Comparison of ENCODE assay signal across 9 mouse cellular contexts in genomic region chr6:119544518-119544864, GRCm38 (mm10). TPM values are rescaled to one million over a fixed set of nuclear protein-coding genes. Genes with fewer than 3 reads are reported as not detected.
A peak's percentile ranks its signal among the peaks of the same experiment; 100 is the strongest.
DNase-seq lines count a peak whose midpoint lies in the region; ATAC-seq and TF ChIP-seq lines count a peak whose summit lies in the region.
"Had no signal": no experiment of that assay in that cellular context is flagged by ENCODE, and none has a peak within 500 bp of the region (broad histone marks: within the 10 kb centered on the region; RNA-seq: fewer than 3 reads in every experiment).

No protein-coding gene starts in this region.

- H3K27ac ChIP-seq in cerebellum, adult 2 months (ENCODE audit: insufficient read depth, low read length) = no peak overlapping the region
- no peak overlapping the region for H3K27ac ChIP-seq in hindbrain, embryonic 16.5 days (ENCODE audit: low read depth, low read length)
- no peak overlapping the region for H3K27ac ChIP-seq in midbrain, embryonic 13.5 days

- ATAC-seq in hindbrain, embryonic 16.5 days = no peak
- peak; percentile 28 for ATAC-seq in midbrain, embryonic 13.5 days

- H3K4me3 ChIP-seq in cerebellum, adult 2 months (replicated peaks; ENCODE audit: insufficient read depth, low read depth, low read length) = peak overlapping the region; percentile 32
- H3K4me3 ChIP-seq in hindbrain, embryonic 16.5 days (ENCODE audit: low read length) = peak overlapping the region; percentile 76
- peak overlapping the region; percentile 74 for H3K4me3 ChIP-seq in midbrain, embryonic 13.5 days (replicated peaks)

- peak overlapping the region; percentile 96 for H3K4me2 ChIP-seq in hindbrain, embryonic 16.5 days (ENCODE audit: low read length)
- peak overlapping the region; percentile 93 for H3K4me2 ChIP-seq in midbrain, embryonic 13.5 days (replicated peaks)

- no peaks in the 10 kb centered on the region for H3K27me3 ChIP-seq in cerebellum, adult 2 months (ENCODE audit: control insufficient read depth, insufficient read depth, low read length)
- peaks cover 7% of the 10 kb centered on the region; the same call in 1 of the 2 replicates for H3K27me3 ChIP-seq in hindbrain, embryonic 16.5 days (replicated peaks; ENCODE audit: control insufficient read depth, insufficient read depth, low read length)
- H3K27me3 ChIP-seq in midbrain, embryonic 13.5 days = peaks cover 53% of the 10 kb centered on the region

- no peaks in the 10 kb centered on the region for H3K4me1 ChIP-seq in cerebellum, adult 2 months (ENCODE audit: control insufficient read depth, insufficient read depth, low read length)
- peaks cover 4% of the 10 kb centered on the region for H3K4me1 ChIP-seq in hindbrain, embryonic 16.5 days (ENCODE audit: control insufficient read depth, insufficient read depth, low read depth, low read length)
- H3K4me1 ChIP-seq in midbrain, embryonic 13.5 days (replicated peaks) = peaks cover 13% of the 10 kb centered on the region

- no peak for TF ChIP-seq CTCF in cerebellum, adult 2 months (IDR thresholded peaks at IDR 0.05; ENCODE audit: borderline replicate concordance, insufficient read depth, low read depth, low read length)

- no peaks in the 10 kb centered on the region for H3K9me3 ChIP-seq in hindbrain, embryonic 16.5 days (ENCODE audit: control insufficient read depth, low read length)
- no peaks in the 10 kb centered on the region for H3K9me3 ChIP-seq in midbrain, embryonic 13.5 days

- no peaks in the 10 kb centered on the region for H3K36me3 ChIP-seq in hindbrain, embryonic 16.5 days (ENCODE audit: control insufficient read depth, insufficient read depth, low read length)
- no peaks in the 10 kb centered on the region for H3K36me3 ChIP-seq in midbrain, embryonic 13.5 days

- TF ChIP-seq POLR2A in cerebellum, adult 2 months (IDR thresholded peaks at IDR 0.05; ENCODE audit: borderline replicate concordance, insufficient read depth, low read length) = no peak

- H3K9ac ChIP-seq in hindbrain, embryonic 16.5 days (ENCODE audit: low read depth, low read length) = peak overlapping the region; percentile 76
- peak overlapping the region; percentile 70 for H3K9ac ChIP-seq in midbrain, embryonic 13.5 days (replicated peaks)

- WGBS in cerebellum, adult 2 months = 6% methylated on average over 14 of the region's 14 CpGs
- WGBS in hindbrain, embryonic 16.5 days = 1% methylated on average over 14 of the region's 14 CpGs
- WGBS in midbrain, embryonic 13.5 days = under 1% methylated on average over 14 of the region's 14 CpGs

- DNase-seq in cerebellum, adult 2 months = no peak
- no peak for DNase-seq in cerebellum, adult 11-12 months
- peak; percentile 5 for DNase-seq in right cerebral cortex, adult 18-20 months
- DNase-seq in right cerebral cortex, postnatal 25 days = no peak
- no peak for DNase-seq in urinary bladder, adult 2 months (ENCODE audit: low spot score)
- no peak for DNase-seq in adrenal gland, postnatal 14 days

RNA-seq across cellular contexts. Expression of gene Wnt5b, which starts 0.3 kb away (rescaled TPM):
- 1.9 and 2.0 TPM in 2 replicates for polyA plus RNA-seq in cerebellum, adult 2 months (2012; rRNA removed)
- 4.1 and 5.3 TPM in 2 replicates for polyA plus RNA-seq in hindbrain, embryonic 16.5 days (2015; fragmentation: Nextera tagmentation; extraction: Ambion mirVana)
- 2.8 and 3.6 TPM in 2 replicates for polyA plus RNA-seq in midbrain, embryonic 13.5 days (2015; fragmentation: Nextera tagmentation; extraction: Ambion mirVana)
- 7.3 and 8.0 TPM in 2 replicates for polyA plus RNA-seq in urinary bladder, adult 2 months (2012; rRNA removed)
- total RNA-seq in adrenal gland, postnatal 14 days (2021) = 2.6 and 3.0 TPM in 2 replicates
- total RNA-seq: common myeloid progenitor, adult 5-6 weeks had no signal
